Mouse (Mus musculus) liver, postnatal 0 days (tissue): Measurements from ENCODE around the gene Tm6sf1.

Source experiments
- CTCF ChIP-seq: sonication (generic); IDR thresholded peaks from 2 replicates; pipeline ENCODE4 v1.5.1; 2016; ENCODE audit warnings: antibody characterized with exemption, low read depth
- EP300 ChIP-seq: IDR thresholded peaks from 2 replicates; pipeline ENCODE4 v1.6.1; 2016; ENCODE audit warnings: antibody characterized with exemption, low read depth, mild to moderate bottlenecking

GRCm38 (mm10) chr7:81875372-81875771 lies 16.6 kb downstream of the Tm6sf1 start:
- TF ChIP-seq CTCF, result no peak
- TF ChIP-seq EP300, result no peak
